Mouse (Mus musculus): ENCODE results near the gene Rsph14. TPM values are rescaled to one million over a fixed set of nuclear protein-coding genes. Genes with fewer than 3 reads are reported as not detected.

Rsph14 gene
- total RNA-seq, 2 experiments from 2014 or later = not detected

GRCm38 (mm10) chr10:75001391-75001790 lies 31.0 kb downstream of the Rsph14 start:
- ATAC-seq (ENCODE audit: poor library complexity, severe bottlenecking) = no peak

GRCm38 (mm10) chr10:74995377-74995776 lies 37.0 kb downstream of the Rsph14 start:
- ATAC-seq (ENCODE audit: poor library complexity, severe bottlenecking) = no peak

GRCm38 (mm10) chr10:74994863-74995262 lies 37.5 kb downstream of the Rsph14 start:
- ATAC-seq (ENCODE audit: poor library complexity, severe bottlenecking) = no peak

- ATAC-seq (ENCODE audit: poor library complexity, severe bottlenecking) = no peak
Observed at GRCm38 (mm10) chr10:74990584-74991322, 41.6 kb downstream of the Rsph14 start.

- ATAC-seq (ENCODE audit: poor library complexity, severe bottlenecking) = no peak
Observed at GRCm38 (mm10) chr10:74989814-74990213, 42.6 kb downstream of the Rsph14 start.

- ATAC-seq (ENCODE audit: poor library complexity, severe bottlenecking) = peak; percentile 32
Observed at GRCm38 (mm10) chr10:74987698-74988470, 44.5 kb downstream of the Rsph14 start.

- no peak for ATAC-seq (ENCODE audit: poor library complexity, severe bottlenecking)
Observed at GRCm38 (mm10) chr10:74983176-74983575, 49.2 kb downstream of the Rsph14 start.

- ATAC-seq (ENCODE audit: poor library complexity, severe bottlenecking) = no peak
Observed at GRCm38 (mm10) chr10:74981159-74981558, 51.2 kb downstream of the Rsph14 start.

- ATAC-seq (ENCODE audit: poor library complexity, severe bottlenecking) = no peak
Observed at GRCm38 (mm10) chr10:74978056-74978455, 54.3 kb downstream of the Rsph14 start.

- ATAC-seq (ENCODE audit: poor library complexity, severe bottlenecking) = no peak
Observed at GRCm38 (mm10) chr10:74976429-74976828, 56.0 kb downstream of the Rsph14 start.

GRCm38 (mm10) chr10:74975626-74976025 lies 56.8 kb downstream of the Rsph14 start:
- no peak for ATAC-seq (ENCODE audit: poor library complexity, severe bottlenecking)

GRCm38 (mm10) chr10:74973026-74973425 lies 59.4 kb downstream of the Rsph14 start:
- no peak for ATAC-seq (ENCODE audit: poor library complexity, severe bottlenecking)

- no peak for ATAC-seq (ENCODE audit: poor library complexity, severe bottlenecking)
Observed at GRCm38 (mm10) chr10:74969266-74969665, 63.1 kb downstream of the Rsph14 start.

GRCm38 (mm10) chr10:74967651-74968267 lies 64.6 kb downstream of the Rsph14 start:
- ATAC-seq (ENCODE audit: poor library complexity, severe bottlenecking) = no peak

GRCm38 (mm10) chr10:74966850-74967451 lies 65.4 kb downstream of the Rsph14 start, which contains the start of gene Gnaz:
Gnaz (plus strand) TSS chr10:74967177.
- peak; percentile 93 for ATAC-seq (ENCODE audit: poor library complexity, severe bottlenecking)

- ATAC-seq (ENCODE audit: poor library complexity, severe bottlenecking) = no peak
Observed at GRCm38 (mm10) chr10:74964380-74964779, 68.0 kb downstream of the Rsph14 start.

GRCm38 (mm10) chr10:74952830-74953443 lies 79.4 kb downstream of the Rsph14 start:
- ATAC-seq (ENCODE audit: poor library complexity, severe bottlenecking) = no peak

- no peak for ATAC-seq (ENCODE audit: poor library complexity, severe bottlenecking)
Observed at GRCm38 (mm10) chr10:74940795-74941194, 91.6 kb downstream of the Rsph14 start.

- no peak for ATAC-seq (ENCODE audit: poor library complexity, severe bottlenecking)
Observed at GRCm38 (mm10) chr10:74939300-74939699, 93.1 kb downstream of the Rsph14 start.

- ATAC-seq (ENCODE audit: poor library complexity, severe bottlenecking) = no peak
Observed at GRCm38 (mm10) chr10:74938410-74938809, 94.0 kb downstream of the Rsph14 start.

All from megakaryocyte, adult 5-6 weeks (primary cell).